Mouse (Mus musculus) lung, postnatal 10 days (tissue): ENCODE measurements around the gene Galnt2.

Experiments used
- DNase-seq: peaks from one replicate; pipeline ENCODE4 v3.0.0; 2021

Gene Galnt2

DNA sequence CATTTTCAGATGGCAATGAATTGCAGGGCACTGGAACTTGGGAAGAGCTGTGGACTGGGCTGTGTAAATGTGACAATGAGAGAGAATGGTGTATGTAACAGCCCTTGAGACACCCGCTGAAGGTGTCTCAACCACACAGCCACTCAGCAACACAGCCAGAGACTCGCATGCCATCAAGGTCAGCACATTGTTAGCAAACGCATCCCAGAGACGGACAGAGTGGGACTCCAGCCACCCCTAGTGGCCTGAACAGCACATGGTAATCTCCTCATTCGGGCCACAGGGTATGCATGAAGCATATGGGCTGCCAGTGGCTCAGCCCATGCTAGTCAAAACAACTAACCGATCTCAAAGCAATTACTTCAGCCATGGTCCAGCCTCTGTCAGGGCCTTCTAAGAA is 148.1 kb downstream of the Galnt2 start:
- no peak for DNase-seq

DNA sequence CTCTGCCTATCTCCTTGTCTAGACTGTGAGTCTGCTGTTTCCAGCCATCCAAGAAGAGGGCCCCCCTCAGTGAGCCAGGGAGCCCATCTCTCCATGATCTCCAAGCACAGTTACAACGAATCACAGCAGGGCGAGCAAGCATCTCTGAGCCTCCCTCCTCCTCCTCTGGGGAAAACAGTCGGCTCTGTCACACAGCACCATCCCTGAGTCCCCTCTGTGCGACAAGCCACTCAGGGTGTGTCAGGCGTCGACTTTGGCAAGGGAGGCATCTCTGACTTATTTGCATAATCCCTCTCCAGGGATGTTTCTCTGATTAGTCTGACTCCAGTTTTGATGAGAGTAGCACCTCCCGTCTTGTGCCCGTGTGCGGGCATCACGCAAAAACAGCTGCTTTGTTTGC is 151.0 kb downstream of the Galnt2 start:
- DNase-seq: no peak

DNA sequence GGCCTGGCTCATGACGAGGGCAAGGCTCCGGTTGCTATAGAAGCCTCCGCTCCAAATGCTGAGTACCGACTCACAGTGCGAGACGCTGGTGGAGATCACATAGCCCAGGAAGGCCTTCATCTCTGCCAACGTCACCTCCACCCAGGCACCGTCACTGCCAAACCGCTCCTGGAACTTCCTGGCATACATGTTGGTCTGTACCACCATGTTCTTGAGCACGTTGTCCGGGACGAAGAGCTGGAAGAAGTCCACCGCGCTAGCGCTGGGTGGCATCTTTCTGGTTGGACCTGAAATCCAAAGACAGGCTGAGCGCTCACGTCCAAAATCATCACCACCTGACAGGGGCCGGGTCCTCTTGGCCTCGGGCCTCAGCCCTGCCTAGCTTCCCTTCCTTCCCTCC is 153.1 kb downstream of the Galnt2 start:
- no peak for DNase-seq

DNA sequence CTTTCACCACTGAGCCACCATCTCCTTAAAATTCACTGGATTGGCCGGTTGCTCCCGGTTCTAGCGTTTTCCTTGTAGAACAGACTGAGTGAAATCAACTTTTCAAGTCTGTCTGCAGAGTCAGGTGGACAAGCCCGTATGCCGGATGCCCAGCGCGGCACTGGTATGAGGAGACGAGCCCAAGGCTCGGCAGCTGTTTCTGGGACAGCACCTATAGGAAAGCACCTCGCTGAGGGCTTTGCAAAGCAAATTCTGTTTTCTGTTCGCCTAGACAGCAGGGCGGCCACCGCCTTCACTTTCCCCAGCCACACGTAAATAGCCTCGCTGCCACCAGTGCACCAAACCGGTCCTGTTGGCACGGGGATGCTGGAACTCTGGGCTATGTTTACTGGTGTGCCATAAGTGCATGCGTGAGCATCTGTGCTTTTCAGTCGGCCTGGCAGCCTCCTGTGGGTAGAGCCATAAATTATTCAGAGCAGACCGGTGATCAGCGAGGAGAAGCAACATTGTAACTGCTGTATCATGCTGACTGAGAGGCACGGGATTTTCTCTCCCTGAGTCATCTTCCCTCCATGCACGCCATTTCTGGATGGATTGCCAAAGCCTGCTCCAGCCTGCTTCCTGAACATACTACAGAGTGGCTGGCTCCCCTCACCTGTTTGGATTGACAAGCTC is 155.2 kb downstream of the Galnt2 start:
- no peak for DNase-seq

DNA sequence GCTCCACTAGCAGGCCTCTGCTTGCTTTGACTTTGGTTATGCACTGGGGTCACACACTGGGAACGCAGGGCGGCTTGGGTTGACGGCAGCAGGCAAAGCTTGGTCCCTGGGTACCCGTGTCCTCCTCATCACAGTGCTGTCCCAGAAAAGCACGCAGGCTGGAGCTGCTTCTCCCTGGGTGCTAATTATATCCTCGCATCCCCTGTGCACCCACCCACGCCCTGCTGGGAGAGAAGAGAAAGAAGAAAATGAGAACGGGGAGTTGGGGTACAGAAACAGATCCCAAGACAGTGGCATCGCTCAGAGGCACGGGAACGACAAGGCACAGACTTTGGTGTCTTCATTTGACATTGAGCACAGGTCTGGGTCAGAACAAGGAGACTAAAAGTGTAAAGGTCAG is 158.3 kb downstream of the Galnt2 start:
- DNase-seq: no peak

DNA sequence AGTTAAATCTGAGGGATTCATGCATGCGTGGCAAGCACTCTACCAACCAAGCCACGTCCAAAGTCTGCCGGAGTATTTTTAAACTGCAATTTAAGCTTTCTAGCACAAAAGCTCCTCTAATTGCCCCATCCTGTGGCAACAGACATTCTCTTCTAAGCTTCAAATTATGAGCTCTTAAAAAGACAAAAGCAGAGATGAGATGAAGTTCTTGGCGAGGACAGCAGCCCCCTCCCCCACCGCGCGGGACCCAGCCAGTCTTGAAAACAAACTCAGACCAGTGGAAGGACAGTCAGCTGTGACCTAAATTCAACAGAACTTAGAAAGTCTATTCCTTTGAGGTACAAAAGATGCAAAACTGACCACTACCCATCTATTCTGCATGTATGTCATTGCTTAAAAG is 160.0 kb downstream of the Galnt2 start:
- DNase-seq: peak; percentile 81

DNA sequence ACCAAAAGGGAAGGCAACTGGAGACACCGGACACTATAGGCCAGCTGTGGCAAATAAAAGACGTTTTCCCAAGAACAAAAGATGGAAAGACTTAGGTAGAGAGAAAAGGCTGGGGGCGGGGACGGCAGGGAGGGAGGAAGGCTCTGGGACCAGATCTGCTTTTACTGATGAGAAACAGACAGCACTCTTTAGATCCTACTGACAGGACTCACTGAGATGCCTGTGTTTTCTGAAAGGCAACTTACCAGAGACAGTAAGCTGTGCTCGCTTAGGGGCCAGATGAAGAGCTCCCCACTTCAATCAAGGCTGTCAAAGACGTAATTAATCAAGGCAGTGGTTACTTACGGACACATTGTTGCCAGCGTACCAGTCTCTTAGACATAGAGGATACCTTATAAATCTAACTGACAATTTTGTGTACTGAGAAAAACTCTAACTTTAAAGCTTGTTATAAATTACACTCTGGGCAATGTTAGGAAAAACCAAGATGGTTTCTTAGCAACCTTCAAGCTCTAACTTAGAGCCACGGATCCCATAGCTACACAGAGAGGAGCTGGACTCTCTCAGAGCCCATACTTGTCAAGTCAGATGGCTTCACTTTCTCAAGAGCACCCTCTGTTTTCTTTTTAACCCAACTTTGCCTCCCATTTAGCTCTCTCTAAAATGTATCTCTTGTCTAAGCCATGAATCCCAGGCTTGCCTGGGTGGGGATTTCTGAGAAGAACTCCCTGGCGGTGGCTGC is 161.3 kb downstream of the Galnt2 start:
- no peak for DNase-seq

DNA sequence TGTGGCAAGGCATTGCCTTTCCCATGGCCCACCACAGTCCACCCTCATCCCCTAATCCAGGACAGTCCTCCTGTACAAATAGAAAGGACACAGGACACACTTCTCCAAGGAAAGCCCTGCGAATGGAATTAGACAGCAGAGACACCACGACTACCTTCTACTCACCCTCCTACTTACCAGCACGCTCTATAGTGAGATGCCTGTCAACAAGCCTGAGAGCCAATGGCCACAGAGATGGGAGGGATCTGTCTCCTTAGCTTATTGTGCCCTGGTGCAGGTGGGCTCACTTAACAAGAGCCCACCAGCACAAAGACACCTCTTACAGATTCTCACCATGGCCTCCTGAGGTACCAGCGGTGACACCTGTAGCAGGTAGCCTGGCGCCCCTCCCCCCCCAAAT is 161.8 kb downstream of the Galnt2 start:
- no peak for DNase-seq

DNA sequence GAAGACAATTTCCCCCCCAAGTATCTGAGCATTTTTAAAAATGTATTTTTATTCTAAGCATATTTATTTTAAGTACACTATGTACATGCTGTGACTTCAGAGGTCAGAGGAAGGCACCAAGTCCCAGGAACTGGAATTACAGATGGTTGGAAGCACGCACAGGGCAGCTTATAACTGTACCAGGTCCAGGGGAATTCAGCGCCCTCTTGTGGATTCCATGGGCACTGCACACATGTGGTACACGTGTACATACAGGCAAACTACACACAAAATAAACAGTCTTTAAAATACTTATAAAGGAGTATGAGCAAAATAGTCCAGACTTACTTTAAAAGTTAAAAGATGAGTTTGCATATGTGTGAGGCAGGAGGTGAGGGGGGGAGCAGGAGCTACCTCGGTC is 162.7 kb downstream of the Galnt2 start:
- DNase-seq: peak; percentile 43

DNA sequence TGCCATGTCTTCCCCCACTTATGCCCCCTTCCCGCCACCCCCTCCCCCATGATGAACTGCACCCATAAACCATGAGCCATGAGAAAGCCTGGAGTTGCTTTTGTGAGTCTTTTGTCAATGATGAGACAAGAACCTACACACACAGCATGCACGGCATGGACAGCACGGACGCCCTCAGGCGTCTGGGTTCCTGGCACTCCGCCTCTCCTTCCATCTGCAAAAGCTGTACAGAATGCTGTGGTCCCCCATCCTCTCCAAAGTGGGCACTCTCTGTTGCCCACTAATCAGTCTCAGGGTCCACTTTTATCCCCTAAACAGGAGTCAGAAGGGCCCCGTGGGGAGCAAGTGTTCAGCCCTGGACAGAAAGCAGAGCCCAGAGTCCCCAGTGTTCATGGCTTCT is 163.8 kb downstream of the Galnt2 start:
- no peak for DNase-seq
